Mouse (Mus musculus) lung, embryonic 15.5 days (tissue): Measurements from ENCODE around the gene Isyna1. TPM values are rescaled to one million over a fixed set of nuclear protein-coding genes. Genes with fewer than 3 reads are reported as not detected.
"Not testable (repeated sequence)": the region's sequence is repeated elsewhere in the genome, so short reads cannot be mapped to it uniquely, and the experiment has no call there.

ENCODE experiments used
- ATAC-seq: fragments of 200-750 bp; cut with Nextera tagmentation; 2 replicates; pipeline ENCODE4 v1.8.0; 2017; ENCODE audit warnings: moderate number of reproducible peaks, borderline replicate concordance; ENCODE audit not compliant: low FRiP score, low TSS enrichment; ENCODE audit errors: extremely low read depth
- H3K27ac ChIP-seq: fragments of 300-500 bp; sonication (generic); 2 replicates; pipeline ENCODE4 v1.5.1; 2015; ENCODE audit warnings: moderate library complexity, mild to moderate bottlenecking, inconsistent platforms
- H3K27me3 ChIP-seq: fragments of 300-500 bp; sonication (generic); 2 replicates; pipeline ENCODE4 v1.6.1; 2015; ENCODE audit warnings: inconsistent platforms
- H3K36me3 ChIP-seq: fragments of 300-500 bp; sonication (generic); 2 replicates; pipeline ENCODE4 v1.6.1; 2015; ENCODE audit warnings: inconsistent platforms
- H3K4me1 ChIP-seq: fragments of 300-500 bp; sonication (generic); 2 replicates; pipeline ENCODE4 v1.6.1; 2015; ENCODE audit warnings: inconsistent platforms
- H3K4me2 ChIP-seq: fragments of 300-500 bp; sonication (generic); 2 replicates; pipeline ENCODE4 v1.6.1; 2015; ENCODE audit warnings: inconsistent platforms, mild to moderate bottlenecking, moderate library complexity
- H3K4me3 ChIP-seq: fragments of 300-500 bp; sonication (generic); 2 replicates; pipeline ENCODE4 v1.5.1; 2015; ENCODE audit warnings: mild to moderate bottlenecking, inconsistent platforms
- H3K9ac ChIP-seq: fragments of 300-500 bp; sonication (generic); 2 replicates; pipeline ENCODE4 v1.6.1; 2015; ENCODE audit warnings: inconsistent platforms
- H3K9me3 ChIP-seq: fragments of 300-500 bp; sonication (generic); 2 replicates; pipeline ENCODE4 v1.6.1; 2016; ENCODE audit warnings: inconsistent platforms
- WGBS: fragments of 180-500 bp; shearing (Covaris S2); methylation state at CpG from one replicate; pipeline ENCODE4 v1.1.7; 2015; 5-methylcytosine and 5-hydroxymethylcytosine counted together
- polyA plus RNA-seq: library from polyadenylated mRNA; unstranded; fragments of >200 nt; fragmentation: Nextera tagmentation; extraction: Ambion mirVana; gene quantifications from 2 replicates; pipeline ENCODE4 v1.2.1, GENCODE M21; 2015

The Isyna1 gene
- polyA plus RNA-seq, 1 experiment from 2014 or later: 134 TPM

- no peak for ATAC-seq
- Histone ChIP-seq H3K9ac (no peak overlapping the region), H3K4me2 (no peak overlapping the region), H3K36me3 (peaks cover 84% of the 10 kb centered on the region), H3K27ac (no peak overlapping the region), H3K9me3 (no peaks in the 10 kb centered on the region), H3K4me1 (no peaks in the 10 kb centered on the region; the same call in 1 of the 2 replicates), H3K4me3 (no peak overlapping the region), H3K27me3 (no peaks in the 10 kb centered on the region)
- WGBS: 89% methylated on average over 18 of the region's 18 CpGs
Measured at GRCm38 (mm10) chr8:70583476-70584387, 10.4 kb upstream of the Isyna1 start.

GRCm38 (mm10) chr8:70584606-70585257 lies 9.4 kb upstream of the Isyna1 start:
- Histone ChIP-seq H3K36me3 (peaks cover 87% of the 10 kb centered on the region), H3K9ac (no peak overlapping the region)

GRCm38 (mm10) chr8:70585258-70585652 lies 8.9 kb upstream of the Isyna1 start:
- H3K4me1 ChIP-seq: no peaks in the 10 kb centered on the region; the same call in 1 of the 2 replicates
- ATAC-seq: peak; percentile 61; the same call in 1 of the 2 replicates
- no peak overlapping the region for H3K4me2 ChIP-seq
- H3K9me3 ChIP-seq: no peaks in the 10 kb centered on the region
- H3K36me3 ChIP-seq: peaks cover 87% of the 10 kb centered on the region
- H3K4me3 ChIP-seq: no peak overlapping the region
- WGBS: 37% methylated on average over 7 of the region's 7 CpGs
- no peak overlapping the region for H3K27ac ChIP-seq
- H3K27me3 ChIP-seq: no peaks in the 10 kb centered on the region
- H3K9ac ChIP-seq: no peak overlapping the region

More at GRCm38 (mm10) chr8:70584606-70585257, 9.4 kb upstream of the Isyna1 start:
- H3K27ac ChIP-seq: no peak overlapping the region
- WGBS: 85% methylated on average over 9 of the region's 9 CpGs
- no peak overlapping the region for H3K4me3 ChIP-seq
- H3K4me1 ChIP-seq: no peaks in the 10 kb centered on the region; the same call in 1 of the 2 replicates
- H3K27me3 ChIP-seq: no peaks in the 10 kb centered on the region
- H3K9me3 ChIP-seq: no peaks in the 10 kb centered on the region
- ATAC-seq: no peak
- H3K4me2 ChIP-seq: no peak overlapping the region

GRCm38 (mm10) chr8:70587955-70588354 lies 6.2 kb upstream of the Isyna1 start:
- ATAC-seq, H3K9ac ChIP-seq, H3K27ac ChIP-seq, H3K27me3 ChIP-seq, H3K4me1 ChIP-seq, H3K4me2 ChIP-seq, H3K9me3 ChIP-seq, H3K4me3 ChIP-seq: not testable (repeated sequence)
- WGBS: 92% methylated on average over 4 of the region's 4 CpGs
- H3K36me3 ChIP-seq: peaks cover 77% of the 10 kb centered on the region

GRCm38 (mm10) chr8:70591569-70591968 lies 2.6 kb upstream of the Isyna1 start:
- no peak for ATAC-seq
- H3K27me3 ChIP-seq: no peaks in the 10 kb centered on the region
- H3K4me2 ChIP-seq: no peak overlapping the region
- H3K9me3 ChIP-seq: no peaks in the 10 kb centered on the region
- 84% methylated on average over 12 of the region's 12 CpGs for WGBS
- H3K27ac ChIP-seq: no peak overlapping the region
- no peak overlapping the region for H3K9ac ChIP-seq
- no peak overlapping the region for H3K4me3 ChIP-seq
- peaks cover 29% of the 10 kb centered on the region for H3K4me1 ChIP-seq
- H3K36me3 ChIP-seq: peaks cover 56% of the 10 kb centered on the region

- ATAC-seq: no peak
- H3K27me3 ChIP-seq: no peaks in the 10 kb centered on the region
- H3K4me1 ChIP-seq: peaks cover 45% of the 10 kb centered on the region
- H3K9me3 ChIP-seq: no peaks in the 10 kb centered on the region
- H3K36me3 ChIP-seq: peaks cover 49% of the 10 kb centered on the region
- no peak overlapping the region for H3K9ac ChIP-seq
- peak overlapping the region; percentile 72; the same call in 1 of the 2 replicates for H3K4me3 ChIP-seq
- 46% methylated on average over 8 of the region's 8 CpGs for WGBS
- peak overlapping the region; percentile 96 for H3K4me2 ChIP-seq
- peak overlapping the region; percentile 85 for H3K27ac ChIP-seq
Measured at GRCm38 (mm10) chr8:70593173-70593572, 1.0 kb upstream of the Isyna1 start.

- peak overlapping the region; percentile 85 for H3K27ac ChIP-seq
- H3K9me3 ChIP-seq: no peaks in the 10 kb centered on the region
- H3K4me2 ChIP-seq: peak overlapping the region; percentile 96
- H3K36me3 ChIP-seq: peaks cover 34% of the 10 kb centered on the region
- peaks cover 62% of the 10 kb centered on the region for H3K4me1 ChIP-seq
- no peak for ATAC-seq
- H3K4me3 ChIP-seq: peak overlapping the region; percentile 72
- WGBS: 8% methylated on average over 81 of the region's 82 CpGs
- no peaks in the 10 kb centered on the region for H3K27me3 ChIP-seq
- peak overlapping the region; percentile 63 for H3K9ac ChIP-seq
Measured at GRCm38 (mm10) chr8:70594621-70595564, 720 bp downstream of the Isyna1 start.

GRCm38 (mm10) chr8:70595811-70596210 lies 1.6 kb downstream of the Isyna1 start:
- H3K4me1 ChIP-seq: peaks cover 72% of the 10 kb centered on the region
- peak overlapping the region; percentile 96 for H3K4me2 ChIP-seq
- no peak overlapping the region for H3K9ac ChIP-seq
- H3K4me3 ChIP-seq: no peak overlapping the region; the same call in 1 of the 2 replicates
- H3K27ac ChIP-seq: no peak overlapping the region
- 87% methylated on average over 12 of the region's 12 CpGs for WGBS
- ATAC-seq: no peak
- no peaks in the 10 kb centered on the region for H3K27me3 ChIP-seq
- peaks cover 29% of the 10 kb centered on the region for H3K36me3 ChIP-seq
- no peaks in the 10 kb centered on the region for H3K9me3 ChIP-seq

GRCm38 (mm10) chr8:70596216-70596615 lies 2.0 kb downstream of the Isyna1 start:
- H3K4me2 ChIP-seq: no peak overlapping the region
- H3K27me3 ChIP-seq: no peaks in the 10 kb centered on the region
- WGBS: 94% methylated on average over 18 of the region's 18 CpGs
- no peak overlapping the region for H3K9ac ChIP-seq
- H3K9me3 ChIP-seq: no peaks in the 10 kb centered on the region
- H3K4me1 ChIP-seq: peaks cover 76% of the 10 kb centered on the region
- no peak overlapping the region for H3K27ac ChIP-seq
- H3K4me3 ChIP-seq: no peak overlapping the region
- ATAC-seq: no peak
- peaks cover 26% of the 10 kb centered on the region for H3K36me3 ChIP-seq

GRCm38 (mm10) chr8:70596775-70597416 lies 2.7 kb downstream of the Isyna1 start:
- Histone ChIP-seq H3K4me2 (peak overlapping the region; percentile 82), H3K9ac (peak overlapping the region; percentile 69; the same call in 1 of the 2 replicates), H3K9me3 (no peaks in the 10 kb centered on the region), H3K4me1 (peaks cover 82% of the 10 kb centered on the region), H3K4me3 (peak overlapping the region; percentile 49; the same call in 1 of the 2 replicates), H3K36me3 (peaks cover 22% of the 10 kb centered on the region), H3K27ac (no peak overlapping the region), H3K27me3 (no peaks in the 10 kb centered on the region)
- no peak for ATAC-seq
- 83% methylated on average over 17 of the region's 17 CpGs for WGBS
